Mouse (Mus musculus): ENCODE data around the gene Bmper. TPM values are rescaled to one million over a fixed set of nuclear protein-coding genes. Genes with fewer than 3 reads are reported as not detected.

The Bmper gene
- total RNA-seq, 2 experiments from 2014 or later = not detected

GRCm38 (mm10) chr9:23407416-23407815 lies 184.5 kb downstream of the Bmper start:
- no peak for ATAC-seq (replicated peaks; ENCODE audit: poor library complexity, severe bottlenecking)

- ATAC-seq (replicated peaks; ENCODE audit: poor library complexity, severe bottlenecking) = no peak
These were observed 185.3 kb downstream of the Bmper start for GRCm38 (mm10) chr9:23407935-23408781.

DNA sequence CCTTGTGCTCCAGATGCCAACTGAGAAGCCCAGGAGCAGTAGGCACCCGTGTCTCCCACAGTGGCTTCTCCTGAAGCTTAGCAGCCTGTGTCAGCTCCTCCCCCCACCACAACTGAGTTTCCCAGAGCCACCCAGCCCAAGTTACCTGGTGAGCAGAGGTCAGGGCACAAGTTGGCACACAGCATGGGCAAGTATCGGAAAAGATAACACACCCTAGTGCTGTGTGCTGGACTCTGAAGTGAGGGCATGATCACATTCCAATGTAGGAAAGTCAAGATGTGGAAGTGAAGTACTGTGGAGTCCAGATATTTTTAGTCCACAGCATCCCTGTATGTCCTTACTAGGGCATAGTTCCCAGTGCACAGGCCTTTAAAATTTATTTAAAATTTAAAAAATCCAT lies 187.7 kb downstream of the Bmper start:
- no peak for ATAC-seq (replicated peaks; ENCODE audit: poor library complexity, severe bottlenecking)

GRCm38 (mm10) chr9:23412956-23413355 lies 190.1 kb downstream of the Bmper start:
- ATAC-seq (replicated peaks; ENCODE audit: poor library complexity, severe bottlenecking) = no peak

GRCm38 (mm10) chr9:23419107-23419506 lies 196.2 kb downstream of the Bmper start:
- no peak for ATAC-seq (replicated peaks; ENCODE audit: poor library complexity, severe bottlenecking)

- no peak for ATAC-seq (replicated peaks; ENCODE audit: poor library complexity, severe bottlenecking)
These were observed 200.9 kb downstream of the Bmper start for GRCm38 (mm10) chr9:23423748-23424147.

DNA sequence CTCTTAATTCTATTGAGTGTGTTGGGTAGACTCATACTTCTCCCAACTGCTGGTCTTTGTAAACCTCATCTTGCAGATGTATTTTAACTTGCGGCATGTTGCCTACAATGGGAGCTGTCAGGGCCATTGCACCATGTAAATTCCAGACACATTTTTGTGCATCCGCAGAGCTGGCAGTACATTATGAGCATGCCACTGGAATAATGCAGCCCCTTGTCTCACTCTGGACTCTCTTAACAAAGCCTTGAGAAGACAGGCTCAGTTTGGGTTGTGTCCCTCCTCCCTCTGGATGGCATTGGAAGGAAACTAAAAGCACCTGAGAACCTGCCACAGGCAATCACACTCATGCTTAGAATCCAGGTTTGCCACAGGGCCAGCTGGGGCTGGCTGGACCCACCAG lies 209.8 kb downstream of the Bmper start:
- no peak for ATAC-seq (replicated peaks; ENCODE audit: poor library complexity, severe bottlenecking)

DNA sequence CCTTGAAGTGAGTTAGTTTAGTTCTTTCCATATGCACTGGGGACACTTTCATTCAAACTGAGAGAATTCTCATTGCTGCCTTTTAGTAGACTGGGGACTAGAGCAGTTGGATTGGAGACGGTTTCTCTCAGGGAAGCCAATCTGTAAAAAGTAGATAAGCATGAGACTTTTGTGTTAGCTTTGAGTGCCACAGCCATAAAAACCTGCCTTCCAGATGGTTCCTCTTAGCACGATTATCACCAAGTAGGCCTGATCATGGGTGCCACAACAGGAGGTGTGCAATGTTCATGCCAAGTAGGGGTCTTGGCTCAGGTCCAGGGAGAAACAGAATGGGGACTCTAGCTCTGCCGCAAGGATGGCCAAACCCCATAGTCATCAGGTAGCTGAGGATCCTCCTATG lies 210.4 kb downstream of the Bmper start:
- ATAC-seq (replicated peaks; ENCODE audit: poor library complexity, severe bottlenecking) = no peak

GRCm38 (mm10) chr9:23436751-23437150 lies 213.9 kb downstream of the Bmper start:
- ATAC-seq (replicated peaks; ENCODE audit: poor library complexity, severe bottlenecking) = no peak

- ATAC-seq (replicated peaks; ENCODE audit: poor library complexity, severe bottlenecking) = no peak
These were observed 215.8 kb downstream of the Bmper start for GRCm38 (mm10) chr9:23438662-23439061.

DNA sequence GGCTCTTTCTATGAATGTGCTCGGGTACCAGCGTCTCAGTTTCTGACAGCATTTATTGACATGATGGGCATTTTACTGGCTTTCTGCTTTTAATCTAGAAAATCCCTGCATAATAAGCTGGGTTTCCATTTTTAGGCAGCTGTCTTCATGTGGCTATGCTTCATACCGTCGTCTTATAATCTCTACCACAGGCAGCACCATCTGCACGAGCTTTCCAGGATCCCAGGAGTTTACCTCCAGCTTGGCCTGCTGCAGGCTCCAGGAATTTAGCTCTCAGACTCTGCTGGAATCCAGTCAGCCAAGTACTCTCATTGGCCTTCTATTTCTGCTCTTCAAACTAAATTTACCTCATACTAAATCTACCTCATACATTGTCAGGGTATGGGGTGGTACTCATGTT lies 219.3 kb downstream of the Bmper start:
- ATAC-seq (replicated peaks; ENCODE audit: poor library complexity, severe bottlenecking) = no peak

DNA sequence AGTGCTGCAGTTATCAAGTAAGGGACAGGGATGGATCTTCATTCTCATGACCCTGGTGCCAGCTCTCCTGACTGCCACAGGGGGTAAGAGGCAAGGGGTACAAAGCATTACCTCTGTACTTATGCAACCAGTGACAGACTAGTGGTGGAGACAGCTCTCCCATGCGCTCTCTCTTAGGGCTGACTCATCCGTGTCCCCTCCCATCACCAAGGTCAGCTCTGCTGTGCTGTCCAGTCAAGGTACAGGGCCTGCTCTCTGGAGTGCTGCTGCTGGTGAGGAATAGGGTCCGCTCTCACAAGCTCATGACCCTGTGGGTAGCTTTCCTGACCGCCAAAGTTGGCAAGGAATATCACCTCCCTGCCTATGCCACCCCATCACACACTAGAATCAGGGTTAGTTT lies 222.1 kb downstream of the Bmper start:
- ATAC-seq (replicated peaks; ENCODE audit: poor library complexity, severe bottlenecking) = no peak

GRCm38 (mm10) chr9:23447271-23447961 lies 224.5 kb downstream of the Bmper start:
- no peak for ATAC-seq (replicated peaks; ENCODE audit: poor library complexity, severe bottlenecking)

DNA sequence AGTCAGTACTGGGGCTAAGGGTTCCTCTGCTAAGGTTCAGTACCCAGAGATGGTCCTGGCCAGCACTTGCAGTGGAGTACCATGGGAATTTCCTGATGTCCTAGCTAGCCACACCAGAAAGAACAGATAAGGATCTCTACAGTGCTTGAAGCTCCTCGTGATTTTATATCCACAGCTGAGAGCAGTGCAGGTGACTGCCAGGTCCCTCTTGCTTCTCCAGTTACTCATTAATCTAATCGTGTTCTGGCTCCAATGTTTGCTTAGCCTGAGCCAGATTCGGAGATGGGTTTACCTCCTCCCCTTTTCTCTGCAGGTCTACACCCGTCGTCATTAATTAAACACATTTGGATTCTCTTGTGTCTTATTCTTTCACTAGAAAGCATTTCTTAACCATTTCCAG lies 230.4 kb downstream of the Bmper start:
- ATAC-seq (replicated peaks; ENCODE audit: poor library complexity, severe bottlenecking) = no peak

DNA sequence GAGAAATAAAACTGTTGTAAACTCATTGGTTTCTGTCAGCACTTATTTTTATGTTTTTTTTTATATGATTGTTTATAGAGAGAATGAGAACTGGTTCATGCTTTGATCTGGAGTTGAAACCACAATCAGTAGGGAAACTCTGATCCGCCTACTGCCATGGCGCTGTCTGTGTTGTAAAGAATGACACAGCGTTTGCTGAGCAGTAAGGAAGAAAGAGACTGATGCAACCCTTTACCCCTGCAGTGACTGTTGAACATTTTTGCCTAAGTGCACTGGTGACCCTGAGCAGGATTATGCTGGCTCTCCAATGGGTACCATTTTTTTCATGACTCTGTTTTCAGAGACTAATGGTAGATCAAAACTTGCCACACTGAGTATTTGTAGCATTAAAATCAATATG lies 234.3 kb downstream of the Bmper start:
- ATAC-seq (replicated peaks; ENCODE audit: poor library complexity, severe bottlenecking) = peak; percentile 93

DNA sequence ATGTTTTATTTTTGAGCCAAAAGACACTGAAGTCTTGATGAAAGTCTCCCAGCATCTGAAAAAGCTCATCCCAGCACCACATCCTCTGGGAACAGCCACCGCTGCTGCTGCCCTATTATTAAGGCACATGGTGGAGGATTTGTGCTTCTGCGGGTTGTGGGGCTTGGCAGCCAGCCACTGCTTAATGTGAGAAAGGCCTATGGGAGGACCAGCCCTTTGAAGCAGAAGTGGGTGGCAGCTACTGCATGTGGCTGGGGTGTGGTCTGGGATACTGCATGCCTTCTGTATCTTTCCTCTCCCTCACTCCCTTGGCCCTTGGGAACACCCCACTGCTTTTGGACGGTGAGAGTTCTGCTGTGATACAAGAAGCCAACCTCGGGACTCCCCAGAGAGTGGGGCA lies 237.8 kb downstream of the Bmper start:
- no peak for ATAC-seq (replicated peaks; ENCODE audit: poor library complexity, severe bottlenecking)

GRCm38 (mm10) chr9:23462949-23463608 lies 240.2 kb downstream of the Bmper start:
- no peak for ATAC-seq (replicated peaks; ENCODE audit: poor library complexity, severe bottlenecking)

- ATAC-seq (replicated peaks; ENCODE audit: poor library complexity, severe bottlenecking) = no peak
These were observed 242.2 kb downstream of the Bmper start for GRCm38 (mm10) chr9:23464981-23465630.

GRCm38 (mm10) chr9:23469886-23470285 lies 247.0 kb downstream of the Bmper start:
- no peak for ATAC-seq (replicated peaks; ENCODE audit: poor library complexity, severe bottlenecking)

DNA sequence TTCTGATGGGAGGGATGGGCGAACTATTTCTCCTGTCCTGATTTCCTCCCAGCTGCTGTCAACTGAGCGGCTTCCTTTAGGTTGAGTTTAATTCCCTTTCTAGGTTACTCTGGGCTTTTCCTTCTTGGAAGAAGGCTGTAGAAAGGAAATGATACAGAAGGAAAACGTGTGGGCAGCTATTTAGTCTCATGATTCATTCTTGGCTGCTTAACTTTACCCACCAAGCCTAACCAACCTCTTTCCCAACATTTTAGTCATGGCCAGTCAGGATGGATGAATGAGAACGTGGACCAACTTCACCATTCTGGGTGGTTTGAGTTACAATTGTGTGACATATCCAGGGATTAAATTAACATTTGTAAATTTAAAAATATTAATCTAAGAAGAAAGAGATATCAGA lies 263.0 kb downstream of the Bmper start:
- no peak for ATAC-seq (replicated peaks; ENCODE audit: poor library complexity, severe bottlenecking)

Data from granulocyte monocyte progenitor cell, adult 5-6 weeks (primary cell).